Mouse (Mus musculus) liver, embryonic 14.5 days (tissue): ENCODE results near the gene Plxdc2.

Experiments used
- CTCF ChIP-seq: IDR thresholded peaks from 2 replicates; pipeline ENCODE4 v1.5.1; 2016; ENCODE audit warnings: antibody characterized with exemption, low read depth, control low read depth
- EP300 ChIP-seq: IDR thresholded peaks from 2 replicates; pipeline ENCODE4 v1.6.1; 2016; ENCODE audit warnings: antibody characterized with exemption, low read depth

DNA sequence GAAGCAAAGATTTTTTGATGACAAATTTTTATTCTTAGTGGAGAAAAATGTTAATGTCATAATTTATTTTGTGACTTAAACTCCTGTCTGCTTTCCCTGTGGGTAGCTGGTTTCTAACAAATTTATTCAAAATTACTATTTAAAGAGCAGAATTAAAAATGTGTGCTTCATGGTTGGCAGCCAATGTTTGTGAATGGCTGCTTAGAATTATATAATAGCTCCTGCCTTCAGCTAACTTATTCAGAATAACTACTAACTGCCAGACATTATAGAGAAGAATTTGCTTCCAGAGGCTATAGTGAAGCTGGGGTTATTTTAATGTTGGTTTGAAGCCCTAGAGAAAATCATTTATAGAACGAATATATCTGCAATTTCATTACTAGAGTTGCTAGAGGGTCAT is 30.1 kb downstream of the Plxdc2 start:
- TF ChIP-seq CTCF (no peak), EP300 (no peak)
